Mouse (Mus musculus): ENCODE measurements around the gene Tmem186.

GRCm38 (mm10) chr16:8672811-8673210 is 35.3 kb upstream of the Tmem186 start:
- TF ChIP-seq CTCF (IDR thresholded peaks at IDR 0.05; ENCODE audit: low read depth) = no peak
- TF ChIP-seq EP300 (IDR thresholded peaks at IDR 0.05; ENCODE audit: low read depth) = no peak
